Mouse (Mus musculus): Measurements from ENCODE around the gene Gm3604. TPM values are rescaled to one million over a fixed set of nuclear protein-coding genes. Genes with fewer than 3 reads are reported as not detected.

The Gm3604 gene
- under 1 TPM; 0.93 to 1.00 TPM for total RNA-seq (2023)

DNA sequence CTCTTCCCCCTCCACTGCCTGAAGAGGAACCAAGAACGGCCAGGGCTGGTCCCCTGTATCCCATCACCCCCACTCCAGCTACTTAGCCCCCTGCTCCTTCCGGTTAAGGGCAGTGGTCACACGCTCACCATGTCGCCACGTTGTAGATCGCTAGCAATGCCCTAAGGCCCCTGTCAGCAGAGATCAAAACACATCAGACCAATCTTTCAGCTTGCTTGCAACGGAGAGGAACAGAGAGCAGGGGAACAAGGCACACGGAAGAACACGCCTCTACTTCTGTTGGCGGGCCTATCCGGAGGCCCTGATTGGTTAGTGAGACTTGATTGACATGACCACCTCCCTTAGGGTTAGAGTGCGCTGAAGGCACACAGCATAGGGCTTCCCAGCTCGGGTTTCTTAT, at the start of gene Gm3604:
Gm3604 (minus strand) TSS at position 226 of the 400 bp plus-strand sequence.

Other genes starting within 250 kb of the Gm3604 start
- gene Gm49359, start 83.7 kb upstream of the Gm3604 start, total RNA-seq (2023) = 1 to 10 TPM; 6.3 to 6.8 TPM
- 1 to 10 TPM; 2.5 to 4.1 TPM for gene Zfp935, start 175.3 kb upstream of the Gm3604 start, total RNA-seq (2023)
- 1 to 10 TPM; 4.5 to 5.1 TPM for gene Zfp934, start 188.0 kb upstream of the Gm3604 start, total RNA-seq (2023)
- 1 to 10 TPM; 1.4 to 1.5 TPM for gene 6720489N17Rik, start 241.0 kb upstream of the Gm3604 start, total RNA-seq (2023)